Mouse (Mus musculus) erythroid progenitor cell, adult 5-6 weeks (primary cell): ENCODE data around the gene Drc7. TPM values are rescaled to one million over a fixed set of nuclear protein-coding genes. Genes with fewer than 3 reads are reported as not detected.
"Not testable (repeated sequence)": the region's sequence is repeated elsewhere in the genome, so short reads cannot be mapped to it uniquely, and the experiment has no call there.

ENCODE experiments used
- ATAC-seq: replicated peaks from 2 replicates; pipeline ENCODE4 v1.8.0; 2016; ENCODE audit warnings: moderate number of reproducible peaks, mild to moderate bottlenecking, moderate TSS enrichment, inconsistent platforms; ENCODE audit not compliant: poor library complexity, low FRiP score, severe bottlenecking
- total RNA-seq, 2 experiments: library from RNA; stranded (forward) in 1 of 2; stranded (reverse) in 1 of 2; fragments of 150-400 nt in 1 of 2; fragments of 186-747, 209-891 nt in 1 of 2; gene quantifications; 2 replicates each; pipeline versions ENCODE4 v1.2.3 to v1.2.4; 2015 to 2017; ENCODE audit warnings: low replicate concordance in 2 of 2

Gene Drc7
- total RNA-seq (2015; ENCODE audit: low replicate concordance) (not detected in 2 replicates), total RNA-seq (2017; ENCODE audit: low replicate concordance) (2.4 and 7.9 TPM in 2 replicates)

GRCm38 (mm10) chr8:95054927-95055510 is at the start of gene Drc7:
TSS of gene Drc7 (plus strand) at chr8:95055103.
- no peak for ATAC-seq

- no peak for ATAC-seq
Measured at GRCm38 (mm10) chr8:95012442-95012919, 42.4 kb upstream of the Drc7 start.

GRCm38 (mm10) chr8:95015866-95016265 is 39.0 kb upstream of the Drc7 start:
- no peak for ATAC-seq

- ATAC-seq: no peak
Measured at GRCm38 (mm10) chr8:95016684-95017083, 38.2 kb upstream of the Drc7 start.

GRCm38 (mm10) chr8:95017451-95017850 is 37.5 kb upstream of the Drc7 start, which contains the start of gene Adgrg3:
TSS of gene Adgrg3 (plus strand) at chr8:95017692.
- no peak for ATAC-seq

- no peak for ATAC-seq
Measured at GRCm38 (mm10) chr8:95017969-95018635, 36.8 kb upstream of the Drc7 start.

GRCm38 (mm10) chr8:95020293-95020777 is 34.6 kb upstream of the Drc7 start:
- ATAC-seq: no peak

- ATAC-seq: no peak
Measured at GRCm38 (mm10) chr8:95020821-95021220, 34.1 kb upstream of the Drc7 start.

- no peak for ATAC-seq
Measured at GRCm38 (mm10) chr8:95023201-95023600, 31.7 kb upstream of the Drc7 start.

- no peak for ATAC-seq
Measured at GRCm38 (mm10) chr8:95024387-95024786, 30.5 kb upstream of the Drc7 start.

- no peak for ATAC-seq
Measured at GRCm38 (mm10) chr8:95025421-95025820, 29.5 kb upstream of the Drc7 start.

GRCm38 (mm10) chr8:95028391-95028790 is 26.5 kb upstream of the Drc7 start:
- ATAC-seq: not testable (repeated sequence)

- no peak for ATAC-seq
Measured at GRCm38 (mm10) chr8:95037106-95037925, 17.6 kb upstream of the Drc7 start.

- ATAC-seq: no peak
Measured at GRCm38 (mm10) chr8:95041883-95042784, 12.8 kb upstream of the Drc7 start.

GRCm38 (mm10) chr8:95044811-95045210 is 10.1 kb upstream of the Drc7 start:
- ATAC-seq: no peak

- no peak for ATAC-seq
Measured at GRCm38 (mm10) chr8:95046982-95047381, 7.9 kb upstream of the Drc7 start.

- no peak for ATAC-seq
Measured at GRCm38 (mm10) chr8:95047884-95048680, 6.8 kb upstream of the Drc7 start.

- no peak for ATAC-seq
Measured at GRCm38 (mm10) chr8:95049636-95050035, 5.3 kb upstream of the Drc7 start.

- no peak for ATAC-seq
Measured at GRCm38 (mm10) chr8:95054438-95054837, 465 bp upstream of the Drc7 start.
